Mouse (Mus musculus) right cerebral cortex, adult 2 months (tissue): ENCODE measurements around the gene Acaa1a.

ENCODE experiments used
- DNase-seq, 2 experiments: peaks; one replicate each; pipeline ENCODE4 v3.0.0; 2021 to 2022; ENCODE audit warnings: low spot score in 2 of 2

Gene Acaa1a

GRCm38 (mm10) chr9:119388956-119389355 lies 49.5 kb downstream of the Acaa1a start:
- DNase-seq: no peak

- no peak for DNase-seq
These were observed 50.7 kb downstream of the Acaa1a start for GRCm38 (mm10) chr9:119390214-119390613.

DNA sequence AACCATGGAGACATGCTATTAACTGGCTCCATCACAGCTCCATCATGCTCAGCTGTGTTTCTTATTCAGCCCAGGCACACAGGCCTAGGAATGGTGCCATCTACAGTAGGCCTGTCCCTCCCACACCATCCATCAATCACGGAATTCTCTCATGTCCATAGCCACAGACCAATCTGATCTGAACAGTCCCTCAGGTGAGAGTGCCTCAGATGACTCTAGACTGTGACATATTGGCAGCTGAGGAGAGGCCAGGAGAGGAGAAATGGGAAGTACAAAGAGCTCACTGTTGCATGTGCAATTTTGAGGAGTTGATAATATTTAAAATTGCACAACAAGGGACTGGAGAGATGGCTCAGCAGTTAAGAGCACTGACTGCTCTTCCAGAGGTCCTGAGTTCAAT lies 55.3 kb downstream of the Acaa1a start:
- no peak for DNase-seq
